Mouse (Mus musculus): ENCODE results near the gene Gbp10.
"Not testable (repeated sequence)": the region's sequence is repeated elsewhere in the genome, so short reads cannot be mapped to it uniquely, and the experiment has no call there.

The Gbp10 gene

GRCm38 (mm10) chr5:105239483-105240047, at the start of gene Gbp10:
Gene Gbp10, minus strand, starts transcription at chr5:105239533.
- peak; percentile 28 for DNase-seq (ENCODE audit: low spot score)

- DNase-seq (ENCODE audit: low spot score) = not testable (repeated sequence)
Measured at GRCm38 (mm10) chr5:105260673-105261072, 21.3 kb upstream of the Gbp10 start.

DNA sequence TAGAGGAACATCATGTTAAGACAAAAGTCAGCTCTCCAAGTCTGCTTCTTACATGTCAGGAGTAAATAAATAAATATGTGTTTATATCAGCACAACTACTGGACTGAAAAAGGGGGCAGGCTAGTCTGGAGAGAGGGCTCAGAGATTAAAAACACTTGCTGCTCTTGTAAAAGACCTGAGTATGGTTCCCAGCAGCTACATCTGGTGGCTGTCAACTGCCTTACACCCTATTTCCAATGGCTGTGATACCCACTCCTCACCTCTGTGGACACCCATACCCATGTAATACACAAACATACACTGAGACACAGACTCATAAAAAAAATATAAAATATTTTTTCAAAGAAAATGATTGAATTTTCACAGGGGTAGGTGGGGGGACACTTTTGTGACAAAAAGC, 13.2 kb upstream of the Gbp10 start:
- DNase-seq (ENCODE audit: low spot score) = no peak

DNA sequence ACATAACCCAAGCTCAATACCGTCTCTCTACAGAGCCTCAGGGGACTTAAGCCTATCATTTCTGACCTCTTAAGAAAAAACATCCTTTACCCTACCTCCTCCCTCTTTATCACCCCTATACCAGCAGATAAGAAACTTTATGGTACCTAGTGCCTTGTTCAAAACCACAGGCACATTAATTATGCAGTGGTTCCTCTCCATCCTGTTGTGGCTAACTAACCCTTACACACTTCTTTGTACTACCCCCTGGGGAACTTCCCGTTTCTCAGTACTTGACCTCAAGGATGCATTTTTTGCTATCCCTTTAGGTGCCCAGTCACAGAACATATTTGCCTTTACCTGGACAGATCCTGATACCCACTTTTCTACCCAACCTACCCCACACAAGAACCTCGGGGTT, 5.4 kb upstream of the Gbp10 start:
- not testable (repeated sequence) for DNase-seq (ENCODE audit: low spot score)

- not testable (repeated sequence) for DNase-seq (ENCODE audit: low spot score)
Measured at GRCm38 (mm10) chr5:105240982-105241381, 1.6 kb upstream of the Gbp10 start.

GRCm38 (mm10) chr5:105238402-105238801, 931 bp downstream of the Gbp10 start:
- DNase-seq (ENCODE audit: low spot score) = not testable (repeated sequence)

DNA sequence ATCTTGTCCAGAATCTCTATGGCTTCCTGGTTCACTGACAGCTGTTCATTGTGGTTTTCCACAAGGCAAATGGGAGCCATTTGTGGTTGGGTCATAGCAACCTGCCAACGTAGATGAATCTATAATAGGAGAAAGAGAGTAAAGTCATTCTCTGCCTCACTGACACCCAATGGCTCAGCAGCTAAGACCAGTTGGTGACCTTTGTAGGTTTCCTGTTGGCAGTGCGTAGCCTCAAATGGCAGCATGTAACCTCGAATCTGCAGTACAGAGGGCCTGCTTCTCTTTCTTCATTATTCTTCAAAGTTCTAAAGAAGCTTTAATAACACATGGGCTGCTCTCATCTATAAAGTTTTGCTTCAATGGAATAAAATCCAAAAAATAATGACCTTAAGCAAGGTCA, 3.3 kb downstream of the Gbp10 start:
- DNase-seq (ENCODE audit: low spot score) = not testable (repeated sequence)

DNA sequence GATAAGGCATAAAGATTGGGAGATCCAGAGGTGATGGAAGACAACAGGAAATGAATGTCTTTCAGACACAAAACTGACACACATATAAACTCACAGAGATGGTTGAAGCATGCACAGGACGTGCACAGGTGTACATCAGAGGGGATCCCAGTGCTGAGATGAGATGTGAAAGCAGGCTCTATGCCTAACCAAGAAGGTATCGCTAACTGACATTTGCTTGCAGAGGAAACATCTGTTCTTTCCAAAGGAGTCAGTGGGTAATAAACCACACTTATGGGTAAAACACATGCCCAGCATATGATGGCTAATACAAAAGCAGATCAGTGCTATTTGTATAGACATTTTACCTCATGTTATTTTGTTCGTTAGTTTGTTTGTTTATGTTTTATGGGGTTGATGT, 30.4 kb downstream of the Gbp10 start:
- not testable (repeated sequence) for DNase-seq (ENCODE audit: low spot score)

- not testable (repeated sequence) for DNase-seq (ENCODE audit: low spot score)
Measured at GRCm38 (mm10) chr5:105200791-105201355, 38.5 kb downstream of the Gbp10 start.

GRCm38 (mm10) chr5:105199149-105199548, 40.2 kb downstream of the Gbp10 start:
- not testable (repeated sequence) for DNase-seq (ENCODE audit: low spot score)

- not testable (repeated sequence) for DNase-seq (ENCODE audit: low spot score)
Measured at GRCm38 (mm10) chr5:105197915-105198560, 41.3 kb downstream of the Gbp10 start.

DNA sequence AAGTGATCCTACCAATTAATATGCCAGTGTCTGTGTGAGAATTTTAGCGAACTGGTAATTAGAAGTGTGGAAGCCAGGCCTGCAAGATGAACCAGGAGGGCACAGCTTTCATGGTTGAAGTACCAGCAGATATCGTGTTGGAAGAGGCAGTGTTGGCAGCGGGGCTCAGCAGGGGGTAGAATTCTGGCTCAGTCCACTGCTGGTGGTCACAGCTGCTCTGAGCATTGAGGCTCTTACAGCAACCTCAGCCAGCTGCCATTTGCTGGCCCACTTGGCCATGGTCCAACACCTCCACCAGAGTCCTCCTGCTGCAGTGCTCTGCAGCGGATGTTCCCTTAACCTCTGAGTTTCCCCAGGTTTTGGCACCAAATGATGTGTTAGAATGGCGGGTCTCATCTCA, 43.0 kb downstream of the Gbp10 start:
- DNase-seq (ENCODE audit: low spot score) = not testable (repeated sequence)

- DNase-seq (ENCODE audit: low spot score) = not testable (repeated sequence)
Measured at GRCm38 (mm10) chr5:105192536-105192935, 46.8 kb downstream of the Gbp10 start.

DNA sequence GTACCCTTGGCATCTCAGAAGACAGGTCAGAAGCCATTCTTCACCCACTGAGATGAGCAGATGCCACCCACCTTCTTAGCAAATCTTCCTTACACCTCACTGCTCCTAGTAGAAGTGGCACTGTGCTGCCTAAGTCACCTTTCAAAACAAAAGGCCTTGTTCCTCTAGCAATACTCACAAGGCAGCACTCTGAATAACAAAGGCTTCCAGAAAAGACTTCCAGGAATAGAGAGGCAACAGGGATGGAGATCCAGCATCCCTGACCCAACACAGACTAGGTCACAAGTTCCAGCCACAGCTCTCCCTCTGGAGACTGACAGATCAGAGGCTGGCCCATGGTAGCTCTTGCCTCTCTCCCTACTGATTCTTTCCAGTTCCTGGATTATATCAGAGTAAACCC, 57.9 kb downstream of the Gbp10 start:
- no peak for DNase-seq (ENCODE audit: low spot score)

All from lung, postnatal 25 days (tissue).